Comparison of ENCODE assay signal across 8 mouse cellular contexts in genomic region chr10:117629169-117629971, GRCm38 (mm10). TPM values are rescaled to one million over a fixed set of nuclear protein-coding genes. Genes with fewer than 3 reads are reported as not detected.
DNase-seq lines count a peak whose midpoint lies in the region; ATAC-seq lines count a peak whose summit lies in the region.

Cpm (plus strand) TSS chr10:117629500.

- H3K9me3 ChIP-seq in erythroblast, embryonic 14.5 days (ENCODE audit: control insufficient read depth, low read length): no peaks in the 10 kb centered on the region
- H3K9me3 ChIP-seq in heart, embryonic 16.5 days (replicated peaks; ENCODE audit: control insufficient read depth, low read length): no peaks in the 10 kb centered on the region
- H3K9me3 ChIP-seq in neural tube, embryonic 14.5 days (ENCODE audit: control insufficient read depth, low read length): no peaks in the 10 kb centered on the region

- peak within 1 kb of the TSS; percentile 55 for H3K4me3 ChIP-seq in erythroblast, embryonic 14.5 days (replicated peaks)
- peak within 1 kb of the TSS; percentile 71 for H3K4me3 ChIP-seq in heart, embryonic 16.5 days (ENCODE audit: low read length)
- H3K4me3 ChIP-seq in neural tube, embryonic 14.5 days (ENCODE audit: low read depth, low read length): peak within 1 kb of the TSS; percentile 46

- peak; percentile 92 for ATAC-seq in heart, embryonic 16.5 days (replicated peaks; ENCODE audit: extremely low read depth, insufficient read depth, low FRiP score)
- ATAC-seq in neural tube, embryonic 14.5 days (ENCODE audit: low read depth): peak; percentile 85

- peak within 1 kb of the TSS; percentile 67 for H3K9ac ChIP-seq in heart, embryonic 16.5 days (ENCODE audit: low read length)
- peak within 1 kb of the TSS; percentile 37 for H3K9ac ChIP-seq in neural tube, embryonic 14.5 days (replicated peaks; ENCODE audit: low read depth, low read length)

- no peaks in the 10 kb centered on the region for H3K36me3 ChIP-seq in erythroblast, embryonic 14.5 days (ENCODE audit: control insufficient read depth)
- no peaks in the 10 kb centered on the region for H3K36me3 ChIP-seq in heart, embryonic 16.5 days (ENCODE audit: control insufficient read depth, insufficient read depth)
- H3K36me3 ChIP-seq in neural tube, embryonic 14.5 days (ENCODE audit: control insufficient read depth, insufficient read depth, low read length): no peaks in the 10 kb centered on the region

- under 1% methylated on average over 73 of the region's 73 CpGs for WGBS in heart, embryonic 16.5 days
- under 1% methylated on average over 69 of the region's 73 CpGs for WGBS in neural tube, embryonic 14.5 days

- peaks cover 8% of the 10 kb centered on the region for H3K4me1 ChIP-seq in erythroblast, embryonic 14.5 days (ENCODE audit: control insufficient read depth)
- peaks cover 9% of the 10 kb centered on the region for H3K4me1 ChIP-seq in heart, embryonic 16.5 days (ENCODE audit: control insufficient read depth, insufficient read depth, low read length)
- 0 out of 2 replicates have a peak, but pooled peaks cover 5% of the 10 kb centered on the region for H3K4me1 ChIP-seq in neural tube, embryonic 14.5 days (ENCODE audit: control insufficient read depth, insufficient read depth, low read length)

- DNase-seq in B cell, adult 2 months: peak; percentile 89
- peak; percentile 92 for DNase-seq in adrenal gland, postnatal 14 days
- DNase-seq in kidney, postnatal 14 days: peak; percentile 92
- peak; percentile 77 to 85 for DNase-seq in lung, adult 18-20 months
- peak; percentile 49 for DNase-seq in testis, postnatal 14 days (ENCODE audit: low spot score)

- H3K4me2 ChIP-seq in heart, embryonic 16.5 days (ENCODE audit: low read depth, low read length): peak within 1 kb of the TSS; percentile 97
- peak within 1 kb of the TSS; percentile 90 for H3K4me2 ChIP-seq in neural tube, embryonic 14.5 days (ENCODE audit: low read depth, low read length)

- H3K27me3 ChIP-seq in erythroblast, embryonic 14.5 days (ENCODE audit: control insufficient read depth): peaks cover 52% of the 10 kb centered on the region
- peaks cover 41% of the 10 kb centered on the region for H3K27me3 ChIP-seq in heart, embryonic 16.5 days (ENCODE audit: control insufficient read depth, insufficient read depth, low read length)
- peaks cover 16% of the 10 kb centered on the region for H3K27me3 ChIP-seq in neural tube, embryonic 14.5 days (ENCODE audit: control insufficient read depth, insufficient read depth, low read length)

- H3K27ac ChIP-seq in heart, embryonic 16.5 days (ENCODE audit: low read length): no peak within 1 kb of the TSS
- no peak within 1 kb of the TSS for H3K27ac ChIP-seq in neural tube, embryonic 14.5 days (ENCODE audit: low read depth, low read length)

RNA-seq across cellular contexts. Expression of gene Cpm, which starts in this region (rescaled TPM):
- total RNA-seq in adrenal gland, postnatal 14 days (2021): 23.7 and 28.6 TPM in 2 replicates
- 0.17 TPM in 1 of 2 replicates, not detected in the other for polyA plus RNA-seq in erythroblast, embryonic 14.5 days (2012)
- 3.7 and 8.3 TPM in 2 replicates for polyA plus RNA-seq in heart, embryonic 16.5 days (2015; fragmentation: Nextera tagmentation; extraction: Ambion mirVana)
- polyA plus RNA-seq in neural tube, embryonic 14.5 days (2014; fragmentation: Nextera tagmentation; extraction: Ambion mirVana): 4.2 and 4.4 TPM in 2 replicates
